Comparison of ENCODE assay signal across 9 mouse cellular contexts in genomic region chrX:50583741-50584580, GRCm38 (mm10).
A peak's percentile ranks its signal among the peaks of the same experiment; 100 is the strongest.
DNase-seq lines count a peak whose midpoint lies in the region; ATAC-seq and TF ChIP-seq lines count a peak whose summit lies in the region.
"Had no signal": no experiment of that assay in that cellular context is flagged by ENCODE, and none has a peak within 500 bp of the region (broad histone marks: within the 10 kb centered on the region; RNA-seq: fewer than 3 reads in every experiment).

No protein-coding gene starts in this region.

- WGBS in kidney, embryonic 15.5 days, result 64% methylated on average over 12 of the region's 12 CpGs
- WGBS in kidney, embryonic 14.5 days, result 60% methylated on average over 12 of the region's 12 CpGs
- WGBS in hindbrain, embryonic 13.5 days, result 70% methylated on average over 12 of the region's 12 CpGs
- WGBS in lung, postnatal 0 days, result 65% methylated on average over 11 of the region's 12 CpGs
- 97% methylated on average over 12 of the region's 12 CpGs for WGBS in thymus, adult 2 months

- peak; percentile 69 for TF ChIP-seq CTCF in lung, postnatal 0 days (IDR thresholded peaks at IDR 0.05)
- TF ChIP-seq CTCF in thymus, adult 2 months (IDR thresholded peaks at IDR 0.05; ENCODE audit: borderline replicate concordance, control insufficient read depth, extremely low read depth, insufficient read depth, low read length, poor library complexity), result no peak

- H3K4me3 ChIP-seq in kidney, embryonic 15.5 days (replicated peaks), result peak overlapping the region; percentile 30
- H3K4me3 ChIP-seq in kidney, embryonic 14.5 days (ENCODE audit: low read length), result no peak overlapping the region
- H3K4me3 ChIP-seq in ES-E14 (ENCODE audit: insufficient read depth in 1 of 2, low read depth in 1 of 2, low read length in 2 of 2, poor library complexity in 1 of 2, severe bottlenecking in 1 of 2), result no peak overlapping the region
- no peak overlapping the region for H3K4me3 ChIP-seq in hindbrain, embryonic 13.5 days
- 0 out of 2 replicates have a peak overlapping the region, but pooled peaks have one; percentile 19 for H3K4me3 ChIP-seq in lung, postnatal 0 days (ENCODE audit: low read depth, low read length)
- no peak overlapping the region for H3K4me3 ChIP-seq in thymus, adult 2 months (ENCODE audit: control insufficient read depth, insufficient read depth, low read length)
- H3K4me3 ChIP-seq: myocyte had no signal

- no peak for TF ChIP-seq POLR2A in thymus, adult 2 months (IDR thresholded peaks at IDR 0.05; ENCODE audit: control insufficient read depth, extremely low read depth, insufficient read depth, low read length, poor library complexity)

- peak overlapping the region; percentile 41 for H3K4me2 ChIP-seq in kidney, embryonic 15.5 days
- H3K4me2 ChIP-seq in kidney, embryonic 14.5 days (replicated peaks; ENCODE audit: low read depth, low read length), result no peak overlapping the region
- H3K4me2 ChIP-seq in hindbrain, embryonic 13.5 days, result no peak overlapping the region
- H3K4me2 ChIP-seq in lung, postnatal 0 days (replicated peaks; ENCODE audit: low read depth, low read length), result 0 out of 2 replicates have a peak overlapping the region, but pooled peaks have one; percentile 1

- no peak for TF ChIP-seq EP300 in lung, postnatal 0 days (IDR thresholded peaks at IDR 0.05)

- no peak overlapping the region for H3K9ac ChIP-seq in kidney, embryonic 15.5 days
- H3K9ac ChIP-seq in kidney, embryonic 14.5 days (ENCODE audit: low read depth, low read length), result no peak overlapping the region
- H3K9ac ChIP-seq in ES-E14 (ENCODE audit: insufficient read depth, low read depth, low read length, poor library complexity, severe bottlenecking), result no peak overlapping the region
- H3K9ac ChIP-seq in hindbrain, embryonic 13.5 days, result no peak overlapping the region
- H3K9ac ChIP-seq in lung, postnatal 0 days (replicated peaks; ENCODE audit: low read depth), result no peak overlapping the region

- no peak for ATAC-seq in kidney, embryonic 15.5 days (replicated peaks; ENCODE audit: low FRiP score)
- no peak for ATAC-seq in kidney, embryonic 14.5 days (ENCODE audit: low FRiP score, low TSS enrichment)
- ATAC-seq in hindbrain, embryonic 13.5 days (ENCODE audit: low FRiP score), result no peak
- peak; percentile 67; the same call in 1 of the 2 replicates for ATAC-seq in lung, postnatal 0 days

- no peaks in the 10 kb centered on the region for H3K4me1 ChIP-seq in kidney, embryonic 15.5 days
- H3K4me1 ChIP-seq in kidney, embryonic 14.5 days (ENCODE audit: control insufficient read depth, insufficient read depth, low read length), result no peaks in the 10 kb centered on the region
- H3K4me1 ChIP-seq in ES-E14 (ENCODE audit: control insufficient read depth in 2 of 2, insufficient read depth in 2 of 2, low read length in 2 of 2, poor library complexity in 1 of 2), result no peaks in the 10 kb centered on the region
- no peaks in the 10 kb centered on the region for H3K4me1 ChIP-seq in hindbrain, embryonic 13.5 days (replicated peaks)
- H3K4me1 ChIP-seq in lung, postnatal 0 days (ENCODE audit: insufficient read depth, low read depth, low read length), result no peaks in the 10 kb centered on the region
- peaks cover 3% of the 10 kb centered on the region; the same call in 1 of the 2 replicates for H3K4me1 ChIP-seq in thymus, adult 2 months (replicated peaks; ENCODE audit: control insufficient read depth, insufficient read depth, low read length)

- peaks cover 33% of the 10 kb centered on the region for H3K36me3 ChIP-seq in kidney, embryonic 15.5 days
- H3K36me3 ChIP-seq in kidney, embryonic 14.5 days (ENCODE audit: control insufficient read depth, insufficient read depth, low read length), result peaks cover 5% of the 10 kb centered on the region; the same call in 1 of the 2 replicates
- H3K36me3 ChIP-seq in ES-E14 (ENCODE audit: control insufficient read depth, insufficient read depth, low read length, poor library complexity, severe bottlenecking), result peaks cover 22% of the 10 kb centered on the region
- peaks cover 27% of the 10 kb centered on the region for H3K36me3 ChIP-seq in hindbrain, embryonic 13.5 days
- 0 out of 2 replicates have a peak, but pooled peaks cover 4% of the 10 kb centered on the region for H3K36me3 ChIP-seq in lung, postnatal 0 days (ENCODE audit: insufficient read depth, low read length)
- H3K36me3 ChIP-seq in thymus, adult 2 months (ENCODE audit: control insufficient read depth, insufficient read depth, low read length), result no peaks in the 10 kb centered on the region

- in situ Hi-C loops in ES-E14 (cut with MboI; ENCODE audit: low sequenced_read_pairs in 2 of 2, unreplicated experiment in 2 of 2), result no loop called here

- DNase-seq in ES-E14 (ENCODE audit: low read depth, low spot score), result no peak
- peak; percentile 9 for DNase-seq in embryo, embryonic 9.5 days (ENCODE audit: extremely low spot score)
- peak; percentile 39 for DNase-seq in lung, postnatal 0 days (ENCODE audit: low spot score)
- no peak for DNase-seq in thymus, adult 2 months
- DNase-seq in right cerebral cortex, adult 18-20 months, result no peak

- no peak overlapping the region for H3K27ac ChIP-seq in kidney, embryonic 15.5 days
- no peak overlapping the region for H3K27ac ChIP-seq in kidney, embryonic 14.5 days (ENCODE audit: low read depth, low read length)
- no peak overlapping the region for H3K27ac ChIP-seq in ES-E14 (ENCODE audit: insufficient read depth, low read depth, low read length, poor library complexity, severe bottlenecking)
- peak overlapping the region; percentile 30; the same call in 1 of the 2 replicates for H3K27ac ChIP-seq in hindbrain, embryonic 13.5 days
- H3K27ac ChIP-seq in lung, postnatal 0 days (ENCODE audit: low read length), result no peak overlapping the region
- H3K27ac ChIP-seq in thymus, adult 2 months (ENCODE audit: control insufficient read depth, insufficient read depth, low read length), result no peak overlapping the region

- no peaks in the 10 kb centered on the region for H3K9me3 ChIP-seq in kidney, embryonic 15.5 days (replicated peaks)
- H3K9me3 ChIP-seq in kidney, embryonic 14.5 days (ENCODE audit: control insufficient read depth, low read length), result no peaks in the 10 kb centered on the region
- H3K9me3 ChIP-seq in ES-E14 (ENCODE audit: control insufficient read depth, insufficient read depth, low read depth, low read length), result no peaks in the 10 kb centered on the region
- H3K9me3 ChIP-seq in hindbrain, embryonic 13.5 days, result no peaks in the 10 kb centered on the region
- no peaks in the 10 kb centered on the region for H3K9me3 ChIP-seq in lung, postnatal 0 days (ENCODE audit: low read length)

- no peaks in the 10 kb centered on the region for H3K27me3 ChIP-seq in kidney, embryonic 15.5 days
- no peaks in the 10 kb centered on the region for H3K27me3 ChIP-seq in kidney, embryonic 14.5 days (ENCODE audit: control insufficient read depth, insufficient read depth, low read length)
- no peaks in the 10 kb centered on the region for H3K27me3 ChIP-seq in hindbrain, embryonic 13.5 days
- no peaks in the 10 kb centered on the region for H3K27me3 ChIP-seq in lung, postnatal 0 days (replicated peaks; ENCODE audit: insufficient read depth, low read length)
- no peaks in the 10 kb centered on the region for H3K27me3 ChIP-seq in thymus, adult 2 months (ENCODE audit: control insufficient read depth, insufficient read depth, low read length)

TF ChIP-seq in ES-E14, 5 proteins besides CTCF, POLR2A, EP300 and RAD21:
- TF ChIP-seq CHD2 (IDR thresholded peaks at IDR 0.05; ENCODE audit: low read depth, low read length) (no peak), ZNF384 (IDR thresholded peaks at IDR 0.05; ENCODE audit: low read depth, low read length) (peak; percentile 99), HCFC1 (IDR thresholded peaks at IDR 0.05; ENCODE audit: borderline replicate concordance, insufficient read depth, low read length) (peak; percentile 41; the same call in 1 of the 2 replicates), ZC3H11A (IDR thresholded peaks at IDR 0.05; ENCODE audit: borderline replicate concordance, low read depth, low read length) (0 out of 2 replicates have a peak, but pooled peaks have one; percentile 12)

Comparison
In these comparisons a context has a peak if more than half of its experiments do, and no peak if none do; other contexts are left out.
1. H3K4me2 ChIP-seq: peak in kidney, embryonic 15.5 days (single experiment) and lung, postnatal 0 days (single experiment); none in kidney, embryonic 14.5 days (single experiment) and hindbrain, embryonic 13.5 days (single experiment).
2. H3K4me3 ChIP-seq: peak in kidney, embryonic 15.5 days (single experiment) and lung, postnatal 0 days (single experiment); none in kidney, embryonic 14.5 days (single experiment), ES-E14 (0 of 2), hindbrain, embryonic 13.5 days (single experiment) and thymus, adult 2 months (single experiment).
3. DNase-seq: peak in embryo, embryonic 9.5 days (single experiment) and lung, postnatal 0 days (single experiment); none in ES-E14 (single experiment), thymus, adult 2 months (single experiment) and right cerebral cortex, adult 18-20 months (single experiment).